Mouse (Mus musculus) heart, embryonic 11.5 days (tissue): Measurements from ENCODE around the gene H2-M5. TPM values are rescaled to one million over a fixed set of nuclear protein-coding genes. Genes with fewer than 3 reads are reported as not detected.

Source experiments
- ATAC-seq: fragments of 200-750 bp; cut with Nextera tagmentation; replicated peaks from 2 replicates; pipeline ENCODE4 v1.8.0; 2017; ENCODE audit warnings: moderate library complexity; ENCODE audit not compliant: insufficient number of reproducible peaks, low FRiP score, low TSS enrichment
- H3K27ac ChIP-seq: fragments of 300-500 bp; sonication (generic); 2 replicates; pipeline ENCODE4 v1.5.1; 2014; ENCODE audit warnings: mild to moderate bottlenecking, low read depth, low read length
- H3K27me3 ChIP-seq: fragments of 300-500 bp; sonication (generic); 2 replicates; pipeline ENCODE4 v1.6.1; 2014; ENCODE audit warnings: mild to moderate bottlenecking, low read length, mixed read lengths; ENCODE audit not compliant: control insufficient read depth, insufficient read depth
- H3K36me3 ChIP-seq: fragments of 300-500 bp; sonication (generic); 2 replicates; pipeline ENCODE4 v1.6.1; 2014; ENCODE audit warnings: mild to moderate bottlenecking, low read length, moderate library complexity, mixed read lengths; ENCODE audit not compliant: control insufficient read depth, insufficient read depth
- H3K4me1 ChIP-seq: fragments of 300-500 bp; sonication (generic); 2 replicates; pipeline ENCODE4 v1.6.1; 2014; ENCODE audit warnings: low read length; ENCODE audit not compliant: control insufficient read depth, insufficient read depth
- H3K4me2 ChIP-seq: fragments of 300-500 bp; sonication (generic); 2 replicates; pipeline ENCODE4 v1.6.1; 2014; ENCODE audit warnings: mild to moderate bottlenecking, moderate library complexity
- H3K4me3 ChIP-seq: fragments of 300-500 bp; sonication (generic); 2 replicates; pipeline ENCODE4 v1.5.1; 2014; ENCODE audit warnings: low read depth, low read length
- H3K9ac ChIP-seq: fragments of 300-500 bp; sonication (generic); 2 replicates; pipeline ENCODE4 v1.6.1; 2014; ENCODE audit warnings: mild to moderate bottlenecking, low read depth, low read length, moderate library complexity
- H3K9me3 ChIP-seq: fragments of 300-500 bp; sonication (generic); replicated peaks from 2 replicates; pipeline ENCODE4 v1.6.1; 2016; ENCODE audit warnings: low read length; ENCODE audit not compliant: control insufficient read depth
- WGBS: fragments of 180-500 bp; shearing (Covaris S2); extraction: QIAGEN DNeasy Blood & Tissue Kit; methylation state at CpG from one replicate; pipeline ENCODE4 v1.1.7; 2014; ENCODE audit not compliant: insufficient replicate concordance; 5-methylcytosine and 5-hydroxymethylcytosine counted together
- polyA plus RNA-seq: library from polyadenylated mRNA; unstranded; fragments of >200 nt; fragmentation: Nextera tagmentation; extraction: Ambion mirVana; gene quantifications from 2 replicates; pipeline ENCODE4 v1.2.1, GENCODE M21; 2014

H2-M5 gene
- polyA plus RNA-seq, 1 experiment from 2014 or later = 0.24 TPM

DNA sequence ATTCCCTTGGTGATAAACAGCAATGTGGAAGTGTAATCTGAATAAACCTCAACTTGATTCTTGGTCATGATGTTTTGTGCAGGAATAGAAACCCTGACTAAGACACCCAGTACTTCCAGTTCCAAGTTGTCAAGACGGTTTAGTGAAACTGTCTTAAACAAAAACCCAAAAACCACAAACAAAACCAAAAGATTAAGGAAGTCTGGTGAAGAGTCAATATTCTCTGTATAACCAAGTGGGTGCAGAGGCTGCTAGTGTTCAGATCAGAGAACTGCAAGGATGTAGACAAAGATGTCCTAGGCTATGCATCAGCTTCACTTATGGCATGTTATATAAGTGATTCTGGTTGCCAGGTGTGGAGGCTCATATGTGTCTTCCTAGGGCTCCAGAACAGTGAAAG is 22.5 kb downstream of the H2-M5 start:
- Histone ChIP-seq H3K27ac (no peak overlapping the region), H3K4me2 (no peak overlapping the region)
- WGBS = 76% methylated on average over 1 of the region's 1 CpGs

DNA sequence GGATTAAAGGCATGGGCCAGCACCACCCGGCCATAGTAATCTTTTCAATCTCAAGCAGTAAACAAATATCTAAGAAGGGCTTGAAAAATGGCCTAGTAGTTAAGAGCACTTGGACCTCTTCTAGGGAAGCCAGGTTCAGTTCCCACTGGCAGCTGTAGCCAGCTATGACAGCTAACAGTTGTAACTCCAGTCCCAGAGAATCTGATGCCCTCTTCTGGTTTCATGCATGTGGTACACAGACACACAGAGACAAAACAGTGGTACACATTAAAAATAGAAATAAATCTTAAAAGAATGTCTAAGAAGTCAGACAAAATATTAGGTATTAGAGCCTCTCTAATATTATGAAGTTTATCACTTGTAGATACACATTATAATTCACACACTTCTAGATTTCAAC is 28.2 kb downstream of the H2-M5 start:
- Histone ChIP-seq H3K9ac (no peak overlapping the region), H3K4me1 (peaks cover 4% of the 10 kb centered on the region)
- no peak for ATAC-seq

More for the DNA sequence above, 22.5 kb downstream of the H2-M5 start:
- H3K27me3 ChIP-seq = no peaks in the 10 kb centered on the region
- H3K4me1 ChIP-seq = no peaks in the 10 kb centered on the region
- H3K4me3 ChIP-seq = no peak overlapping the region
- H3K36me3 ChIP-seq = no peaks in the 10 kb centered on the region
- H3K9me3 ChIP-seq = no peaks in the 10 kb centered on the region
- no peak for ATAC-seq
- no peak overlapping the region for H3K9ac ChIP-seq

DNA sequence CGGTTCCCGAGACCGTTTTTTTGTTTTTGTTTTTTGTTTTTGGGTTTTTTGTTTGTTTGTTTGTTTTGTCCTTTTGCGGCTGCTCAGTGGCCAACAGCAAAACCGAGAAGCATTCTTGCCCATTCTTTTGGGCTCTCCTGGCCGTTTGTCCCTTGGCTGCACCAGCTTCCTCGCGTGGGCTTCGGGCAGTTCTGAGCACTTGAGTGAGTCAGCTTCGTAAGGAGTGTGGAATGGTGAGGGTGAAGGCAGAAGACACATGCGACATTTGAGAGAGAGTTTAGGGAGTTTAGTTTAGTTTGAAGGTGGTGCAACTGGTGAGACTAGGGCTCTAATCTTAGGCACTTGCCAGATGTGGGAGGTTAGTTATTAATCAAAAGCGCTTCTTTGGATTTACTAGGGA is 30.5 kb downstream of the H2-M5 start:
- peak overlapping the region; percentile 53 for H3K4me3 ChIP-seq
- no peaks in the 10 kb centered on the region for H3K27me3 ChIP-seq
- H3K9me3 ChIP-seq = no peaks in the 10 kb centered on the region
- WGBS = 11% methylated on average over 12 of the region's 12 CpGs
- H3K27ac ChIP-seq = no peak overlapping the region
- ATAC-seq = no peak
- peak overlapping the region; percentile 90 for H3K4me2 ChIP-seq
- H3K9ac ChIP-seq = peak overlapping the region; percentile 85
- peaks cover 4% of the 10 kb centered on the region for H3K4me1 ChIP-seq
- H3K36me3 ChIP-seq = peaks cover 4% of the 10 kb centered on the region; the same call in 1 of the 2 replicates

More for the DNA sequence above, 28.2 kb downstream of the H2-M5 start:
- H3K27ac ChIP-seq = no peak overlapping the region
- H3K4me2 ChIP-seq = no peak overlapping the region
- WGBS = 57% methylated on average over 1 of the region's 1 CpGs
- H3K9me3 ChIP-seq = no peaks in the 10 kb centered on the region
- H3K36me3 ChIP-seq = peaks cover 3% of the 10 kb centered on the region; the same call in 1 of the 2 replicates
- H3K27me3 ChIP-seq = no peaks in the 10 kb centered on the region
- H3K4me3 ChIP-seq = no peak overlapping the region

DNA sequence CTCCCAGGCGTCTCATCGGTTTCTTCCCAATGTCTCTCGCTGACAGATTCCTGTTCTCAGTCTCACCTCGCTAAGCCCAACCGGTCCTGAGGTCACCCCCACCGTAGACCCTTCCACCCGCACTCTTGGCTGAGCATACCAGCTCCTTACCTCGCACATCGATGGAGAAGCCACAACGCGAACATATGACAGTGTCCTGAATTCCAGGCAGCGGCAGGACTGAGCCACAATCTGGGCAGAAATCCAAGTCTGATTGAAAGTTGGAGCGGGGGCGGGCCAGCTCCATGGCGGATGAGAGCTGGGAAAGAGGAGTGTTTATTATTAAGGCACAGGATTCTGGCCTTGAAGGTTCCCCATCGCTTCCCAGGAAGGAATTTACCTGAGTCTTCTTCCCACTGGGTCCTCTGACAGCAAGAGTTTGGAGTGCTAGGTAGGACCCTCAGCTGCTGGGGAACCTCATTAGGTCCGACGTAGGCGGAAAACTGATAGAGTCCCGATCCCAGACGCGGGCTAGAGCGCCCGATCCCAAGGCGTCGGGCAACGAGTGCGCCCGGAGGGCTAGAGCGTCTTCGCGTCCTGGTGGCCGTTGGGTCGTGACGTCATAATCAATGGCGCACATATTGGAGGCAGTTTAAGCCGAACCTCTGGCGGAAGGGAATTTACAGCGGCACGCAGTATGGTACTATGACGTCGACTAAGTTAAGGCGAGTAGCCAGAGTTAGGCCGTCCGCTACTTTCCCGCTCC is 31.2 kb downstream of the H2-M5 start, which contains the start of the genes Znrd1 and Znrd1as:
Gene Znrd1 (minus strand): TSS at position 561 of the 745 bp plus-strand sequence.
Gene Znrd1as (plus strand): TSS at position 594 of the 745 bp plus-strand sequence.
- peaks cover 4% of the 10 kb centered on the region; the same call in 1 of the 2 replicates for H3K36me3 ChIP-seq
- no peaks in the 10 kb centered on the region for H3K9me3 ChIP-seq
- peak within 1 kb of the TSS; percentile 53 for H3K4me3 ChIP-seq
- WGBS = under 1% methylated on average over 46 of the region's 46 CpGs
- peak within 1 kb of the TSS; percentile 90 for H3K4me2 ChIP-seq
- peak within 1 kb of the TSS; percentile 85 for H3K9ac ChIP-seq
- peak; percentile 98 for ATAC-seq
- H3K27ac ChIP-seq = peak within 1 kb of the TSS; percentile 22
- no peaks in the 10 kb centered on the region for H3K27me3 ChIP-seq
- H3K4me1 ChIP-seq = peaks cover 4% of the 10 kb centered on the region

DNA sequence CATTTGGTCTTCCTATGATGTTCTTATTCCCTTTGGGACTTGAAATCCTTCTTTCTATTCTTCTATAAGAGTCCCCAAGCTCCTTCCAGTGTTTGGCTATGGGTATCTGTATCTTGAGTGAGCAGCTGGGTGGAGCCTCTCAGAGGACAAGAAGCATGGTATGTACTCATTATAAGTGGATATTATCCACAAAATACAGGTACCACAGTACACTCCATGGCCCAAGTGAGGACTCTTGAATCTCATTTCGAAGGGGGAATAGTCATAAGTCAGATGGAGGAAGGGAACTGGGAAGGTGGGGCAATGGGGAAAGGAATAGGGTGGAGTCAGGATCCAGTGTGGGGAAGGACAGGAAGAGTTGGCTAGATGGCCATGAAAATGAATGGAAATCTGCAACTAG is 36.3 kb downstream of the H2-M5 start:
- no peak overlapping the region for H3K4me2 ChIP-seq
- H3K36me3 ChIP-seq = peaks cover 10% of the 10 kb centered on the region
- H3K9me3 ChIP-seq = no peaks in the 10 kb centered on the region
- no peak overlapping the region for H3K4me3 ChIP-seq
- H3K9ac ChIP-seq = no peak overlapping the region
- ATAC-seq = no peak
- peaks cover 12% of the 10 kb centered on the region for H3K4me1 ChIP-seq
- WGBS = 79% methylated on average over 1 of the region's 1 CpGs
- no peak overlapping the region for H3K27ac ChIP-seq
- 0 out of 2 replicates have a peak, but pooled peaks cover under 1% of the 10 kb centered on the region for H3K27me3 ChIP-seq

DNA sequence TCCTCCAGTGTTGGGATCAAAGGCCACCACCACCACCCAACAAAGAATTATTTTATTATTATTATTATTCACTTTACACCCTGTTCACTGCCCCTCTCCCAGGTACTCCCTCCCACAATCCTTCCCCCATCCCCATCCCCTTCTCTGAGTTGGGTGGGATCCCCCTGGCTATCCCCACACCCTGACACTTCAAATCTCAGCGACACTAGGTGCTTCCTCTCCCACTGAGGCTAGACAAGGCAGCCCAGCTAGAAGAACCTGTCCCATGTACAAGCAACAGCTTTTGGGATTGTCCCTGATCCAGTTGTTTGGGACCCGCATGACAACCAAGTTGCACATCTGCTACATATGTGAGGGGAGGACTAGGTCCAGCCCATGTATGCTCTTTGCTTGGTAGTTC is 36.7 kb downstream of the H2-M5 start:
- H3K9me3 ChIP-seq = no peaks in the 10 kb centered on the region
- ATAC-seq = no peak
- no peak overlapping the region for H3K9ac ChIP-seq
- WGBS = 84% methylated on average over 2 of the region's 2 CpGs
- no peak overlapping the region for H3K4me3 ChIP-seq
- H3K27me3 ChIP-seq = 0 out of 2 replicates have a peak, but pooled peaks cover 3% of the 10 kb centered on the region
- H3K4me2 ChIP-seq = no peak overlapping the region
- H3K27ac ChIP-seq = no peak overlapping the region
- H3K4me1 ChIP-seq = peaks cover 13% of the 10 kb centered on the region
- peaks cover 10% of the 10 kb centered on the region for H3K36me3 ChIP-seq

DNA sequence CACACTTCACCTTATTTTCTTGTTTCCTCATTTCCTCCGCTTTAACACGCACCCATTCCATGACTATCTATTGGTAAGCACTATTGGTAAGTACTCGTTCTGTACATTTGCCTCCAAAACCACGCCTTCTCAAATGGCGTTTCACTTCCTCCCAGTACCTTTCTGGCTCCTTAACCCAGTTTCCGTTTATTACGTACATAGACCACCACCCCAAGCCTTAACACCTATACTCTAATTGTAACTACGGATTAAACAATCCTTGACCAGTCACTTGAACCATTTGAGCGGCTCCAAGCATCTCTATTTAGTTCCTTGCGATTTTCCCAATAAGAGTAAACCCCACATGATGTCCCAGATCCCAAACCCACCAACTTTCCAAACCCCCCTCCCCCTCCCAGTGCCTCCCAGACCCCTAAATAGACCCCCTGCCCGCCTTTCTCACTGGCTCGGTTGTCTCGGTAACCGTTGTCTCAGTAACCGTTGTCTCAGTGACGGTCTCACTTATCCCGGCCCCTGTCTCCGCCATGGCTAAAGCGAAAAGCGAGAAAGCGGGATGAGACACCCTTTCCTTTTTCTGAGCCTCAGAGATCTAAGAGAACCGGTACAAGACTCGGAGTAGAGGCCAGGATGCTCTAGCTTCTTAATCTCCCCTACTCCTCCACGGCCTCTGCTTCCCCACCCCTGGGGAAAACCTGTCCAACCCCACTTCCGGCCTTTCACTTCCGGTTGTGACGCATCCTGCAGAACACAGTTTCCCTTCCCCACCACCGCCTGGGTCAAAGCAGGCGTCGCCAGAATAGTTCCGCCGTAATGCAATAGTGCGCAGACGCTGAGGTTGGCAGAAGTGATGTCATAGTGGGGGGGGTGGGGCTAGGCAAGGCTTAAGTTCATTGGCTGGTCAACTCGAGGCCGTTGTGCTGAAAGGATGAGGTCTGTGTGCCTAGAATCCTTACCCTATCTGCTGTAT is 38.1 kb downstream of the H2-M5 start, which contains the start of gene Ppp1r11:
Gene Ppp1r11 (minus strand): TSS at position 761 of the 967 bp plus-strand sequence.
- WGBS = 3% methylated on average over 36 of the region's 36 CpGs
- Histone ChIP-seq H3K4me2 (peak within 1 kb of the TSS; percentile 76), H3K36me3 (peaks cover 8% of the 10 kb centered on the region), H3K27me3 (peaks cover 8% of the 10 kb centered on the region), H3K4me3 (peak within 1 kb of the TSS; percentile 61), H3K9me3 (no peaks in the 10 kb centered on the region), H3K9ac (peak within 1 kb of the TSS; percentile 66), H3K27ac (0 out of 2 replicates have a peak within 1 kb of the TSS, but pooled peaks have one; percentile 11), H3K4me1 (peaks cover 13% of the 10 kb centered on the region; the same call in 1 of the 2 replicates)
- ATAC-seq = peak; percentile 97

DNA sequence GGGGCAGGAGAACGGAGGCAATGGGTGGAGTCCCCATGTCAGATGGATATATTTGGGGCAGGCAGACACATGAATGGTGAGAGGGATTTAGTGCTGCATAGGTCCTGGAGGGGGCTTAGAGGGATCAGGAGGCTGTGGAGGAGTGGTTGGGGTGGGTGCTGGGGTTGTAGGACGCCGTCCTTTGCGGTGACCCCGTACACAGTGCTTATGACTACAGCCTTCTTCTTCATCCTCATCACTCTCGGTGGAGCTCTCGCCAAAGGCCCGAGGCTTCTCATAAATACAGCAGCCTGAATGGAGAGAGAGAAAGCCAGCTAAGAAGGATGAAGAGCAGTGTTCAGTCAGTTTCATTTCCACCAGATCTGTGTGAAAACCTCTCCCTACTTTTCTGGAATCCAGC is 40.1 kb downstream of the H2-M5 start:
- Histone ChIP-seq H3K9ac (no peak overlapping the region), H3K9me3 (no peaks in the 10 kb centered on the region), H3K4me2 (no peak overlapping the region), H3K4me3 (no peak overlapping the region), H3K36me3 (peaks cover 6% of the 10 kb centered on the region), H3K27ac (no peak overlapping the region), H3K4me1 (peaks cover 13% of the 10 kb centered on the region; the same call in 1 of the 2 replicates), H3K27me3 (peaks cover 27% of the 10 kb centered on the region)
- no peak for ATAC-seq
- 92% methylated on average over 8 of the region's 8 CpGs for WGBS
